ENCODE assay signal across 23 mouse cellular contexts in the genomic region with DNA sequence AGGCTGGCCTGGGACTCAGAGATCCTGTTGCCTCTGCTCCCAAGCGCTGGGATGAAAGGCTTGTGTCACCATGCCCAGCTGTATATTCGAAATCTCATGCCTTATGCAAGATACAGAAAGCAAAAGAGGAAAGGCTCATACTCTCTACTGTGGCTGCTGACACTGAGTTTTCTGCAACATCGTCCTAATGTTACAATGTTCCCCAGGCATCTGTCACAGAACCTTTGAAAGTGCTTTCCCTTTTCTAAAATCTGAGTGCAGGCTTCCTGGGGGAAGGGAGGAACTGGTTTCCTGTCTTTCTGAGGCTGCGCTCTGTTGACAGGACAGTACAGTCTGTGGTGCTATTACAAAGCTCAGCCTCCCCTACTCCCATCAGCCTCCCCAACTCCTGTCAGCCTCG.
DNase-seq lines count a peak whose midpoint lies in the region; ATAC-seq and TF ChIP-seq lines count a peak whose summit lies in the region.
"Had no signal": no experiment of that assay in that cellular context is flagged by ENCODE, and none has a peak within 500 bp of the region (broad histone marks: within the 10 kb centered on the region; RNA-seq: fewer than 3 reads in every experiment).

No protein-coding gene starts in this region.

- peak; percentile 33 for DNase-seq in heart, adult 8-10 months (ENCODE audit: low spot score)
- peak; percentile 14 for DNase-seq in lung, postnatal 0 days (ENCODE audit: low spot score)
- DNase-seq in lung, postnatal 4 days = no peak
- peak; percentile 11 for DNase-seq in layer of hippocampus, adult 9-10 months (ENCODE audit: low spot score)
- DNase-seq in urinary bladder, adult 2 months (ENCODE audit: low spot score) = no peak
- DNase-seq: adrenal gland, postnatal 10 days; gastrocnemius, postnatal 14 days; kidney, postnatal 14 days; right cerebral cortex, postnatal 25 days; spleen, adult 18-20 months; thymus, postnatal 14 days had no signal

- H3K9me3 ChIP-seq in heart, embryonic 12.5 days (replicated peaks) = peaks cover 3% of the 10 kb centered on the region
- no peaks in the 10 kb centered on the region for H3K9me3 ChIP-seq in lung, postnatal 0 days (ENCODE audit: low read length)
- H3K9me3 ChIP-seq: forebrain, embryonic 13.5 days; heart, embryonic 15.5 days; limb, embryonic 12.5 days; lung, embryonic 15.5 days; midbrain, embryonic 10.5 days had no signal

- no peak overlapping the region for H3K9ac ChIP-seq in heart, embryonic 12.5 days
- no peak overlapping the region for H3K9ac ChIP-seq in lung, postnatal 0 days (replicated peaks; ENCODE audit: low read depth)
- H3K9ac ChIP-seq: forebrain, embryonic 13.5 days; heart, embryonic 15.5 days; hindbrain, embryonic 14.5 days; limb, embryonic 12.5 days; lung, embryonic 15.5 days had no signal

- H3K36me3 ChIP-seq in heart, embryonic 12.5 days = no peaks in the 10 kb centered on the region
- H3K36me3 ChIP-seq in lung, postnatal 0 days (ENCODE audit: insufficient read depth, low read length) = no peaks in the 10 kb centered on the region
- H3K36me3 ChIP-seq: heart, embryonic 15.5 days; limb, embryonic 12.5 days; lung, embryonic 15.5 days; midbrain, embryonic 10.5 days had no signal

- H3K4me3 ChIP-seq in heart, embryonic 12.5 days = no peak overlapping the region
- no peak overlapping the region for H3K4me3 ChIP-seq in lung, postnatal 0 days (ENCODE audit: low read depth, low read length)
- H3K4me3 ChIP-seq: forebrain, embryonic 13.5 days; heart, embryonic 15.5 days; left cerebral cortex, adult 2 months; limb, embryonic 12.5 days; lung, embryonic 15.5 days; midbrain, embryonic 10.5 days had no signal

- H3K4me2 ChIP-seq in heart, embryonic 12.5 days = no peak overlapping the region
- H3K4me2 ChIP-seq in lung, postnatal 0 days (replicated peaks; ENCODE audit: low read depth, low read length) = no peak overlapping the region
- H3K4me2 ChIP-seq: forebrain, embryonic 13.5 days; heart, embryonic 15.5 days; hindbrain, embryonic 14.5 days; limb, embryonic 12.5 days; lung, embryonic 15.5 days had no signal

- no peak for TF ChIP-seq CTCF in lung, postnatal 0 days (IDR thresholded peaks at IDR 0.05)

- WGBS in heart, embryonic 12.5 days = 51% methylated on average over 5 of the region's 5 CpGs
- WGBS in lung, postnatal 0 days = 45% methylated on average over 5 of the region's 5 CpGs

- H3K4me1 ChIP-seq in heart, embryonic 12.5 days (replicated peaks) = no peaks in the 10 kb centered on the region
- H3K4me1 ChIP-seq in lung, postnatal 0 days (ENCODE audit: insufficient read depth, low read depth, low read length) = no peaks in the 10 kb centered on the region; the same call in 1 of the 2 replicates
- H3K4me1 ChIP-seq: forebrain, embryonic 13.5 days; heart, embryonic 15.5 days; limb, embryonic 12.5 days; lung, embryonic 15.5 days; midbrain, embryonic 10.5 days had no signal

- H3K27ac ChIP-seq in heart, embryonic 12.5 days (ENCODE audit: poor library complexity, severe bottlenecking) = no peak overlapping the region
- no peak overlapping the region for H3K27ac ChIP-seq in lung, postnatal 0 days (ENCODE audit: low read length)
- H3K27ac ChIP-seq: forebrain, embryonic 13.5 days; heart, embryonic 15.5 days; hindbrain, embryonic 14.5 days; left cerebral cortex, adult 2 months; limb, embryonic 12.5 days; lung, embryonic 15.5 days; midbrain, embryonic 10.5 days had no signal

- no peak for TF ChIP-seq EP300 in lung, postnatal 0 days (IDR thresholded peaks at IDR 0.05)

- ATAC-seq in heart, embryonic 12.5 days (ENCODE audit: insufficient number of reproducible peaks, low FRiP score) = no peak
- no peak for ATAC-seq in lung, postnatal 0 days
- no peak; the same call in 1 of the 2 replicates for ATAC-seq in granulocyte monocyte progenitor cell, adult 5-6 weeks (replicated peaks; ENCODE audit: poor library complexity, severe bottlenecking)
- ATAC-seq: forebrain, embryonic 13.5 days; intestine, postnatal 0 days; midbrain, embryonic 16.5 days; Patski had no signal

- no peaks in the 10 kb centered on the region for H3K27me3 ChIP-seq in heart, embryonic 12.5 days (replicated peaks)
- H3K27me3 ChIP-seq in lung, postnatal 0 days (replicated peaks; ENCODE audit: insufficient read depth, low read length) = no peaks in the 10 kb centered on the region
- H3K27me3 ChIP-seq: forebrain, embryonic 13.5 days; heart, embryonic 15.5 days; limb, embryonic 12.5 days; lung, embryonic 15.5 days; Patski had no signal

Comparison
In these comparisons a context has a peak if more than half of its experiments do, and no peak if none do; other contexts are left out.
1. DNase-seq: peak in heart, adult 8-10 months (single experiment), lung, postnatal 0 days (single experiment) and layer of hippocampus, adult 9-10 months (single experiment); none in lung, postnatal 4 days (0 of 2) and urinary bladder, adult 2 months (single experiment).